ENCODE assay signal across 27 mouse cellular contexts in genomic region chrX:159591633-159592032, GRCm38 (mm10). TPM values are rescaled to one million over a fixed set of nuclear protein-coding genes. Genes with fewer than 3 reads are reported as not detected.
DNase-seq lines count a peak whose midpoint lies in the region; ATAC-seq and TF ChIP-seq lines count a peak whose summit lies in the region.
"Had no signal": no experiment of that assay in that cellular context is flagged by ENCODE, and none has a peak within 500 bp of the region (broad histone marks: within the 10 kb centered on the region; RNA-seq: fewer than 3 reads in every experiment).

No protein-coding gene starts in this region.

- ATAC-seq in midbrain, postnatal 0 days (ENCODE audit: low FRiP score) = no peak
- ATAC-seq in midbrain, embryonic 15.5 days (replicated peaks) = no peak
- ATAC-seq: forebrain, embryonic 16.5 days; intestine, embryonic 16.5 days; midbrain, embryonic 13.5 days had no signal

- no peaks in the 10 kb centered on the region for H3K27me3 ChIP-seq in midbrain, postnatal 0 days (ENCODE audit: insufficient read depth, low read length)
- no peaks in the 10 kb centered on the region for H3K27me3 ChIP-seq in midbrain, embryonic 15.5 days (replicated peaks)
- H3K27me3 ChIP-seq in MEL (ENCODE audit: control insufficient read depth in 1 of 2, insufficient read depth in 2 of 2, low read length in 2 of 2) = no peaks in the 10 kb centered on the region
- H3K27me3 ChIP-seq in embryonic facial prominence, embryonic 10.5 days (replicated peaks; ENCODE audit: low read depth, poor library complexity, severe bottlenecking) = peaks cover 22% of the 10 kb centered on the region
- H3K27me3 ChIP-seq: hindbrain, embryonic 12.5 days; midbrain, embryonic 13.5 days; neural tube, embryonic 12.5 days had no signal

- H3K36me3 ChIP-seq in midbrain, postnatal 0 days (ENCODE audit: insufficient read depth, low read length) = no peaks in the 10 kb centered on the region
- H3K36me3 ChIP-seq in midbrain, embryonic 15.5 days (replicated peaks) = no peaks in the 10 kb centered on the region
- H3K36me3 ChIP-seq in MEL (ENCODE audit: control insufficient read depth in 1 of 2, insufficient read depth in 2 of 2, low read length in 2 of 2) = peaks cover 2 to 21% of the 10 kb centered on the region in 2 experiments; a peak in 2 of 4 replicates
- H3K36me3 ChIP-seq in embryonic facial prominence, embryonic 10.5 days (replicated peaks) = peaks cover 2% of the 10 kb centered on the region; the same call in 1 of the 2 replicates
- H3K36me3 ChIP-seq: hindbrain, embryonic 12.5 days; limb, embryonic 12.5 days; neural tube, embryonic 12.5 days had no signal

- no peak overlapping the region for H3K4me3 ChIP-seq in layer of hippocampus, adult 2 months
- no peak overlapping the region for H3K4me3 ChIP-seq in midbrain, postnatal 0 days (ENCODE audit: low read depth, low read length)
- H3K4me3 ChIP-seq in midbrain, embryonic 15.5 days = no peak overlapping the region
- H3K4me3 ChIP-seq in MEL (ENCODE audit: control insufficient read depth in 1 of 2, insufficient read depth in 1 of 2, low read depth in 2 of 2, low read length in 2 of 2) = no peak overlapping the region
- H3K4me3 ChIP-seq in embryonic facial prominence, embryonic 10.5 days = no peak overlapping the region
- H3K4me3 ChIP-seq: erythroblast, embryonic 14.5 days; gastrocnemius, adult 2 months; hindbrain, embryonic 12.5 days; limb, embryonic 12.5 days; midbrain, embryonic 13.5 days; myocyte; neural tube, embryonic 12.5 days had no signal

- TF ChIP-seq CTCF in layer of hippocampus, adult 2 months (conservative IDR thresholded peaks at IDR 0.05) = peak; percentile 39
- peak; percentile 19; the same call in 1 of the 2 replicates for TF ChIP-seq CTCF in midbrain, postnatal 0 days (IDR thresholded peaks at IDR 0.05)
- peak in 2 of 3 experiments; percentile 28 to 50; a peak in 3 of 6 replicates for TF ChIP-seq CTCF in MEL (IDR thresholded peaks at IDR 0.05 in 2 of 3, conservative IDR thresholded peaks at IDR 0.05 in 1 of 3; ENCODE audit: control insufficient read depth in 1 of 3, insufficient read depth in 1 of 3, low read depth in 2 of 3, low read length in 3 of 3, poor library complexity in 1 of 3, severe bottlenecking in 1 of 3)

- peak; percentile 24 for TF ChIP-seq RAD21 in MEL (IDR thresholded peaks at IDR 0.05; ENCODE audit: low read depth, low read length)

- no peaks in the 10 kb centered on the region for H3K79me2 ChIP-seq in MEL (ENCODE audit: control insufficient read depth, insufficient read depth, low read length, poor library complexity)

- no peak overlapping the region for H3K9ac ChIP-seq in midbrain, postnatal 0 days (replicated peaks; ENCODE audit: low read length, poor library complexity, severe bottlenecking)
- H3K9ac ChIP-seq in midbrain, embryonic 15.5 days = no peak overlapping the region
- no peak overlapping the region for H3K9ac ChIP-seq in MEL (ENCODE audit: control insufficient read depth, low read depth, low read length, poor library complexity, severe bottlenecking)
- H3K9ac ChIP-seq: hindbrain, embryonic 12.5 days; limb, embryonic 12.5 days; midbrain, embryonic 13.5 days; neural tube, embryonic 12.5 days had no signal

- TF ChIP-seq POLR2A in MEL (IDR thresholded peaks at IDR 0.05; ENCODE audit: control insufficient read depth in 1 of 2, insufficient read depth in 1 of 2, low read depth in 1 of 2, low read length in 2 of 2, poor library complexity in 1 of 2) = no peak

- WGBS in midbrain, postnatal 0 days = 67% methylated on average over 1 of the region's 1 CpGs
- WGBS in midbrain, embryonic 15.5 days = 74% methylated on average over 1 of the region's 1 CpGs
- WGBS in embryonic facial prominence, embryonic 10.5 days = 79% methylated on average over 1 of the region's 1 CpGs

- DNase-seq in layer of hippocampus, adult 2 months (ENCODE audit: low spot score in 2 of 2) = no peak
- DNase-seq in layer of hippocampus, adult 9-11 months = no peak
- DNase-seq in midbrain, postnatal 0 days (ENCODE audit: low spot score) = no peak
- DNase-seq in MEL (ENCODE audit: low read depth, low spot score) = peak; percentile 21
- no peak for DNase-seq in urinary bladder, adult 18-20 months (ENCODE audit: low spot score in 2 of 2)
- no peak for DNase-seq in embryonic facial prominence, embryonic 10.5 days (ENCODE audit: low spot score)
- DNase-seq: adrenal gland, postnatal 10 days; cerebellum, adult 18-20 months; cerebellum, postnatal 10 days; gastrocnemius, adult 2 months; gastrocnemius, postnatal 36 days; heart, postnatal 14 days; kidney, postnatal 25 days; lung, postnatal 10 days; right cerebral cortex, adult 18-20 months; thymus, adult 2 months; thymus, postnatal 36 days had no signal

- no peaks in the 10 kb centered on the region for H3K9me3 ChIP-seq in midbrain, postnatal 0 days (ENCODE audit: low read length)
- no peaks in the 10 kb centered on the region for H3K9me3 ChIP-seq in midbrain, embryonic 15.5 days
- H3K9me3 ChIP-seq in MEL (replicated peaks; ENCODE audit: insufficient read depth, low read length) = no peaks in the 10 kb centered on the region
- H3K9me3 ChIP-seq in embryonic facial prominence, embryonic 10.5 days = no peaks in the 10 kb centered on the region
- H3K9me3 ChIP-seq: hindbrain, embryonic 12.5 days; limb, embryonic 12.5 days; midbrain, embryonic 13.5 days; neural tube, embryonic 12.5 days had no signal

- no peak overlapping the region for H3K27ac ChIP-seq in layer of hippocampus, adult 2 months
- no peak overlapping the region for H3K27ac ChIP-seq in midbrain, postnatal 0 days (ENCODE audit: low read depth, low read length)
- no peak overlapping the region for H3K27ac ChIP-seq in midbrain, embryonic 15.5 days
- no peak overlapping the region for H3K27ac ChIP-seq in MEL (ENCODE audit: control insufficient read depth, low read depth, low read length)
- H3K27ac ChIP-seq in embryonic facial prominence, embryonic 10.5 days (replicated peaks) = no peak overlapping the region
- H3K27ac ChIP-seq: gastrocnemius, adult 2 months; hindbrain, embryonic 12.5 days; limb, embryonic 12.5 days; macrophage; midbrain, embryonic 13.5 days; neural tube, embryonic 12.5 days had no signal

- no peak for TF ChIP-seq EP300 in MEL (IDR thresholded peaks at IDR 0.05; ENCODE audit: low read depth in 1 of 2, low read length in 2 of 2)

- H3K4me1 ChIP-seq in midbrain, postnatal 0 days (ENCODE audit: insufficient read depth, low read length) = no peaks in the 10 kb centered on the region
- no peaks in the 10 kb centered on the region for H3K4me1 ChIP-seq in midbrain, embryonic 15.5 days
- H3K4me1 ChIP-seq in MEL (ENCODE audit: control insufficient read depth in 1 of 2, insufficient read depth in 2 of 2, low read length in 2 of 2) = no peaks in the 10 kb centered on the region; a peak in 1 of 4 replicates
- no peaks in the 10 kb centered on the region for H3K4me1 ChIP-seq in embryonic facial prominence, embryonic 10.5 days
- H3K4me1 ChIP-seq: hindbrain, embryonic 12.5 days; limb, embryonic 12.5 days; midbrain, embryonic 13.5 days; neural tube, embryonic 12.5 days had no signal

- no peak overlapping the region for H3K4me2 ChIP-seq in midbrain, postnatal 0 days (ENCODE audit: low read depth, low read length, poor library complexity, severe bottlenecking)
- no peak overlapping the region for H3K4me2 ChIP-seq in midbrain, embryonic 15.5 days
- H3K4me2 ChIP-seq: hindbrain, embryonic 12.5 days; limb, embryonic 12.5 days; midbrain, embryonic 13.5 days; neural tube, embryonic 12.5 days had no signal

TF ChIP-seq in MEL, 35 proteins besides CTCF, POLR2A, EP300 and RAD21:
- peak; percentile 63; the same call in 1 of the 2 replicates for TF ChIP-seq MYC (IDR thresholded peaks at IDR 0.05; ENCODE audit: low read depth, low read length)
- no peak for TF ChIP-seq MAX (IDR thresholded peaks at IDR 0.05; ENCODE audit: low read length)
- TF ChIP-seq ZC3H11A (IDR thresholded peaks at IDR 0.05; ENCODE audit: low read depth, low read length) = 0 out of 2 replicates have a peak, but pooled peaks have one; percentile 19
- peak; percentile 57 for TF ChIP-seq SMC3 (IDR thresholded peaks at IDR 0.05; ENCODE audit: low read depth, low read length)

RNA-seq across cellular contexts. Expression of gene Sh3kbp1, which starts 35.4 kb away (rescaled TPM):
- 10 to 100 TPM; 37.2 to 37.3 TPM for total RNA-seq in layer of hippocampus, adult 2 months (2021)
- total RNA-seq in midbrain, postnatal 0 days (2014; rRNA removed) = 41.9 and 56.3 TPM in 2 replicates
- polyA plus RNA-seq in midbrain, postnatal 0 days (2015; fragmentation: Nextera tagmentation; extraction: Ambion mirVana) = 37.0 and 42.4 TPM in 2 replicates
- 44.5 TPM in 2 replicates for polyA plus RNA-seq in midbrain, embryonic 15.5 days (2015; fragmentation: Nextera tagmentation; extraction: Ambion mirVana)
- 16.0 and 18.6 TPM in 2 replicates for total RNA-seq in MEL (2012; rRNA removed)
- polyA plus RNA-seq in MEL (2012; ENCODE audit: insufficient read depth in 1 of 2, insufficient read length in 2 of 2, low read depth in 1 of 2, low replicate concordance in 2 of 2, missing spikeins in 1 of 2) = 10 to 100 TPM in 1 of 2 experiments, not detected in 1; 37.7 TPM
- 23.2 and 24.5 TPM in 2 replicates for polyA plus RNA-seq in embryonic facial prominence, embryonic 10.5 days (2016; fragmentation: Nextera tagmentation; extraction: Ambion mirVana)
